Mouse (Mus musculus) liver (tissue): ENCODE results near the gene Sept8.

Experiments
- DNase-seq: peaks from one replicate; pipeline ENCODE4 v3.0.0-alpha.2; 2020; ENCODE audit warnings: mixed read lengths

Sept8 gene

GRCm38 (mm10) chr11:53585510-53585909 is 66.5 kb downstream of the Sept8 start:
- DNase-seq, result peak; percentile 20

DNA sequence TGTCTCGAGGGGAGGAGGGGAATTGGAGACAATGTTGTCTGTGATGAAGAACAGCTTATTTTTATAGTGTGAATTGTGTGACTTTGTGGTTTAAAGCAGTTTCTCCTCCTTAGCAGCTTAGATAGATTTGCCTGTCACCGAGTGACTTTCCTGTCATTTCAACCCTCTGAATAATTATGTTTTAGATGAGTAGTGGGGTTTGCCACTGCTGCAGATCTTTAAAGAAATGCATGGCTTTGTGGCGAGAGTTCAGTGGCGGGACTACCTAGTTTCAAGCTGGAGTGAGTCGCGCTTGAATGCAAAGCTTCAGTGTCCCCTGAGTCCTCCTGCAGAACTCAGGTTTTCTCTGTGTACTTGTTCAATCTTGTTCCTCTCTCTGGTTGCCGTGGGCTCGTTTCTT is 69.2 kb downstream of the Sept8 start:
- no peak for DNase-seq

DNA sequence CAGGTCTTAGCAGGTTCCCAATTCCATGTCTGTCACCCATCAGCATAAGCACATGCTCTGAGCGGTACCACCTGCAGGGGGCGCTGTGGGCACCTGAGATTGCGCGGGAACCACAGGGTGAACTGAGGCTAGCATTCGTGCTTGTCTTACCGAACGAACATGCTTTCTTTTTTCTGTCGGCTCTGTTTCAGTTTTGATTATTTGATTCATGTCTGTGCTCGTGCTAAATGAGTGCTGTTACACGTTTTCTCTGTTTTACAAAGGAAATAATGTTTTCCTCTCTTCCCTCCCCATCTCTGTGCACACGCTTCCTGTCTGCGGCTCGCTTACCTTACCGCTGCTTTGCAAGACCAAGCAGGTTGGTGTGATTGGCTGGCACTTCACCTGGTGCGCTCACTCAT is 71.3 kb downstream of the Sept8 start:
- peak; percentile 86 for DNase-seq

GRCm38 (mm10) chr11:53591116-53591515 is 72.1 kb downstream of the Sept8 start:
- DNase-seq, result no peak
